Mouse (Mus musculus) lung, embryonic 15.5 days (tissue): ENCODE data around the gene Klhl42. TPM values are rescaled to one million over a fixed set of nuclear protein-coding genes. Genes with fewer than 3 reads are reported as not detected.

Source experiments
- ATAC-seq: fragments of 200-750 bp; cut with Nextera tagmentation; 2 replicates; pipeline ENCODE4 v1.8.0; 2017; ENCODE audit warnings: moderate number of reproducible peaks, borderline replicate concordance; ENCODE audit not compliant: low FRiP score, low TSS enrichment; ENCODE audit errors: extremely low read depth
- H3K27ac ChIP-seq: fragments of 300-500 bp; sonication (generic); 2 replicates; pipeline ENCODE4 v1.5.1; 2015; ENCODE audit warnings: moderate library complexity, mild to moderate bottlenecking, inconsistent platforms
- H3K27me3 ChIP-seq: fragments of 300-500 bp; sonication (generic); 2 replicates; pipeline ENCODE4 v1.6.1; 2015; ENCODE audit warnings: inconsistent platforms
- H3K36me3 ChIP-seq: fragments of 300-500 bp; sonication (generic); 2 replicates; pipeline ENCODE4 v1.6.1; 2015; ENCODE audit warnings: inconsistent platforms
- H3K4me1 ChIP-seq: fragments of 300-500 bp; sonication (generic); 2 replicates; pipeline ENCODE4 v1.6.1; 2015; ENCODE audit warnings: inconsistent platforms
- H3K4me2 ChIP-seq: fragments of 300-500 bp; sonication (generic); 2 replicates; pipeline ENCODE4 v1.6.1; 2015; ENCODE audit warnings: inconsistent platforms, mild to moderate bottlenecking, moderate library complexity
- H3K4me3 ChIP-seq: fragments of 300-500 bp; sonication (generic); 2 replicates; pipeline ENCODE4 v1.5.1; 2015; ENCODE audit warnings: mild to moderate bottlenecking, inconsistent platforms
- H3K9ac ChIP-seq: fragments of 300-500 bp; sonication (generic); 2 replicates; pipeline ENCODE4 v1.6.1; 2015; ENCODE audit warnings: inconsistent platforms
- H3K9me3 ChIP-seq: fragments of 300-500 bp; sonication (generic); 2 replicates; pipeline ENCODE4 v1.6.1; 2016; ENCODE audit warnings: inconsistent platforms
- WGBS: fragments of 180-500 bp; shearing (Covaris S2); methylation state at CpG from one replicate; pipeline ENCODE4 v1.1.7; 2015; 5-methylcytosine and 5-hydroxymethylcytosine counted together
- polyA plus RNA-seq: library from polyadenylated mRNA; unstranded; fragments of >200 nt; fragmentation: Nextera tagmentation; extraction: Ambion mirVana; gene quantifications from 2 replicates; pipeline ENCODE4 v1.2.1, GENCODE M21; 2015

The Klhl42 gene
- polyA plus RNA-seq, 1 experiment from 2014 or later, result 8.4 TPM

- H3K9me3 ChIP-seq, result no peaks in the 10 kb centered on the region
- no peak for ATAC-seq
- WGBS, result 2% methylated on average over 15 of the region's 15 CpGs
- H3K4me1 ChIP-seq, result peaks cover 26% of the 10 kb centered on the region
- H3K4me3 ChIP-seq, result peak overlapping the region; percentile 90
- H3K27ac ChIP-seq, result peak overlapping the region; percentile 83; the same call in 1 of the 2 replicates
- peak overlapping the region; percentile 96 for H3K4me2 ChIP-seq
- H3K9ac ChIP-seq, result peak overlapping the region; percentile 94
- H3K36me3 ChIP-seq, result peaks cover 10% of the 10 kb centered on the region; the same call in 1 of the 2 replicates
- no peaks in the 10 kb centered on the region for H3K27me3 ChIP-seq
Measured at GRCm38 (mm10) chr6:147092136-147092535, 957 bp downstream of the Klhl42 start.

- H3K27ac ChIP-seq, result no peak overlapping the region
- peaks cover 10% of the 10 kb centered on the region; the same call in 1 of the 2 replicates for H3K36me3 ChIP-seq
- 81% methylated on average over 7 of the region's 7 CpGs for WGBS
- no peak overlapping the region for H3K4me3 ChIP-seq
- no peaks in the 10 kb centered on the region for H3K9me3 ChIP-seq
- no peak overlapping the region for H3K9ac ChIP-seq
- peaks cover 26% of the 10 kb centered on the region for H3K4me1 ChIP-seq
- no peak overlapping the region for H3K4me2 ChIP-seq
- ATAC-seq, result no peak
- no peaks in the 10 kb centered on the region for H3K27me3 ChIP-seq
Measured at GRCm38 (mm10) chr6:147094771-147095170, 3.6 kb downstream of the Klhl42 start.

GRCm38 (mm10) chr6:147096109-147096508, 4.9 kb downstream of the Klhl42 start:
- Histone ChIP-seq H3K27ac (no peak overlapping the region), H3K4me3 (no peak overlapping the region), H3K4me1 (peaks cover 26% of the 10 kb centered on the region), H3K27me3 (no peaks in the 10 kb centered on the region), H3K9ac (no peak overlapping the region), H3K4me2 (no peak overlapping the region), H3K9me3 (no peaks in the 10 kb centered on the region), H3K36me3 (peaks cover 10% of the 10 kb centered on the region; the same call in 1 of the 2 replicates)
- ATAC-seq, result no peak
- WGBS, result 87% methylated on average over 4 of the region's 4 CpGs

DNA sequence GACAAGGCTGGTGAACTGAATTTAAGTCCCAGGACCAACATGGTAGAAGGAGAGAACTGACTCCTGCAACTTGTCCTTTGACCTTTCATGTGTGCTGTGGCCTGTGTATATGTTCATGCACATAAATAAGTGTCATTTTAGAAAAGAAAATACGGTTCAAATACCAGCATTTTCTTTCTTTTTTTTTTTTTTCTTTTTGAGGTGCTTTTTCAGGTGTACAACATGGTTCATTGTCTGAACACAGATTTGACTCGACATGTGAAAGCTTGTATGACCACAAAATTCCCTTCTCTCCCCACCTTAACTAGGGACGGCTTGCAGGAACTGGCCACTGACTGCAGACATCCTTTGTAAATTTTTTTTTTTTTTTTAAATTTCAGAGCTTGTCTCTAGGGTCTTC, 5.8 kb downstream of the Klhl42 start:
- Histone ChIP-seq H3K9me3 (no peaks in the 10 kb centered on the region), H3K4me3 (no peak overlapping the region), H3K36me3 (peaks cover 14% of the 10 kb centered on the region; the same call in 1 of the 2 replicates), H3K4me1 (peaks cover 26% of the 10 kb centered on the region), H3K27me3 (no peaks in the 10 kb centered on the region), H3K27ac (no peak overlapping the region), H3K9ac (no peak overlapping the region), H3K4me2 (no peak overlapping the region)
- ATAC-seq, result no peak
- WGBS, result 73% methylated on average over 3 of the region's 3 CpGs

GRCm38 (mm10) chr6:147097346-147097929, 6.3 kb downstream of the Klhl42 start:
- no peaks in the 10 kb centered on the region for H3K27me3 ChIP-seq
- H3K36me3 ChIP-seq, result peaks cover 19% of the 10 kb centered on the region; the same call in 1 of the 2 replicates
- H3K4me3 ChIP-seq, result no peak overlapping the region
- ATAC-seq, result no peak
- H3K4me1 ChIP-seq, result peaks cover 22% of the 10 kb centered on the region
- 48% methylated on average over 8 of the region's 8 CpGs for WGBS
- no peaks in the 10 kb centered on the region for H3K9me3 ChIP-seq
- no peak overlapping the region for H3K4me2 ChIP-seq
- H3K9ac ChIP-seq, result no peak overlapping the region
- no peak overlapping the region for H3K27ac ChIP-seq

- ATAC-seq, result no peak
- Histone ChIP-seq H3K27me3 (no peaks in the 10 kb centered on the region), H3K9ac (no peak overlapping the region), H3K4me3 (no peak overlapping the region), H3K9me3 (no peaks in the 10 kb centered on the region), H3K36me3 (peaks cover 24% of the 10 kb centered on the region), H3K4me2 (no peak overlapping the region), H3K4me1 (peaks cover 8% of the 10 kb centered on the region; the same call in 1 of the 2 replicates), H3K27ac (no peak overlapping the region)
- WGBS, result 68% methylated on average over 19 of the region's 19 CpGs
Measured at GRCm38 (mm10) chr6:147099458-147100277, 8.5 kb downstream of the Klhl42 start.

DNA sequence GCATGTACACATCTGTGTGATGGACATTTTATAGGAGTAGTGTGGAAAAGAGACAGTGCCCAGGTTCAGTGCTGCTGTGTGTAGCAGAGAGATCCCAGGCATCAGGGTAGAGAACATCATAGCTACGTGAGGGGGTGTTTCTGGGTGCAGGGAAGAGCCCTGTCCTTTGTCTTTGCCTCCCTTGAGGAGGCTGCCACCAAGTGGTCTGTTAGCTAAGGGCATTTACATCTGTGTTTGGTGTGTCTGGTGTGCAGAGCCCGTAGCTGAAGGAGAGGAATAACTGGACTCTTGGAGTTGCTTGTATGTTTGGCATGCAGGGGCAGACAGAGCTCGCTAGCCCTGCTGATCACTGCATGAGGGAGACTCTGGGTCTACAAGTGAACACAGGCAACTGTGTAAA, 11.1 kb downstream of the Klhl42 start:
- H3K27ac ChIP-seq, result no peak overlapping the region
- 81% methylated on average over 3 of the region's 3 CpGs for WGBS
- 0 out of 2 replicates have a peak, but pooled peaks cover 3% of the 10 kb centered on the region for H3K4me1 ChIP-seq
- no peak overlapping the region for H3K4me2 ChIP-seq
- no peak for ATAC-seq
- no peak overlapping the region for H3K9ac ChIP-seq
- no peak overlapping the region for H3K4me3 ChIP-seq
- no peaks in the 10 kb centered on the region for H3K9me3 ChIP-seq
- no peaks in the 10 kb centered on the region for H3K27me3 ChIP-seq
- H3K36me3 ChIP-seq, result peaks cover 27% of the 10 kb centered on the region

DNA sequence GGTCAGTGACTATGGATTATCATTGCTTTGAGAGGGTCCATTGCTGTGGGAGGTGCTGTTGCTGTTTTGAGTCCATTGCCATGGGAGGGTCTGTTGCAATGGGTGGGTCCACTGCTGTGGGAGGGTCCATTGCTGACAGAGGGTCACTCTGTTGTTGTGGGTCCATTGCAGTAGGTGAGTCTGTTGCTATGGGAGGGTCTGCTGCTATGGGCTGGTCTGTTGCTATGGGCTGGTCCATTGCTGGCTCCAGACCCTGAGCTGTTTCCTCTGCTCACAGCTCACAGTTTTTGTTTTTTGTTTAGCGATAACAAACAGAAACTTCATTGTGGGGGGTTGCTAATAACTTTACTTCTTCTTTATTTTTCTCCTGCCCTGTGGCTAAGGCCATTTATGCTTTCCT, 14.3 kb downstream of the Klhl42 start:
- peaks cover 41% of the 10 kb centered on the region for H3K36me3 ChIP-seq
- no peak overlapping the region for H3K4me2 ChIP-seq
- H3K9me3 ChIP-seq, result no peaks in the 10 kb centered on the region

GRCm38 (mm10) chr6:147106716-147107115, 15.5 kb downstream of the Klhl42 start:
- H3K4me2 ChIP-seq, result no peak overlapping the region
- ATAC-seq, result no peak
- H3K36me3 ChIP-seq, result peaks cover 43% of the 10 kb centered on the region
- WGBS, result 89% methylated on average over 6 of the region's 6 CpGs
- no peaks in the 10 kb centered on the region for H3K4me1 ChIP-seq
- no peaks in the 10 kb centered on the region for H3K9me3 ChIP-seq
- no peak overlapping the region for H3K4me3 ChIP-seq
- H3K9ac ChIP-seq, result no peak overlapping the region
- no peaks in the 10 kb centered on the region for H3K27me3 ChIP-seq
- H3K27ac ChIP-seq, result no peak overlapping the region

More for the DNA sequence above, 14.3 kb downstream of the Klhl42 start:
- Histone ChIP-seq H3K9ac (no peak overlapping the region), H3K27ac (no peak overlapping the region), H3K4me3 (no peak overlapping the region), H3K4me1 (no peaks in the 10 kb centered on the region), H3K27me3 (no peaks in the 10 kb centered on the region)
- WGBS, result 100% methylated on average over 1 of the region's 1 CpGs
- ATAC-seq, result no peak

DNA sequence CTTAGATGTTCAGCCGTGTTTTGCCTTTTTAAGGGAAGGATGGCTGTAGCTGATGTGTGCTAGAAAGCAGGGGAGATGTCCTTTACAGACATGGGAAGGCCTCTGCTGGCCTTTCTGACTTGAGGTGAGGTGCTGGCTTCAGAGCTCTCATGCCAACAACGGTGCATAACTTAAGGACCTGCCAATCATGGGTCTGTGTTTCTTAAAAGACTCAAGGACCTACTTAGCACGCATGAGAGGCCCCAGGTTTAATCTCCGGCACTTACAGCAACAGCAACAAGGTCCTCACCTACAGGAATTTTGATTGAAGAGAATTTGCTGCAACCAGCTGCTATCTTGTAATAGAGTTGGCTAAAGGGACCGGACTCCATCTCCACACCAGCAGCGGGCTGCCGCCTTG, 18.1 kb downstream of the Klhl42 start:
- Histone ChIP-seq H3K27ac (no peak overlapping the region), H3K9me3 (no peaks in the 10 kb centered on the region), H3K9ac (no peak overlapping the region), H3K36me3 (peaks cover 34% of the 10 kb centered on the region), H3K4me1 (no peaks in the 10 kb centered on the region), H3K4me3 (no peak overlapping the region), H3K27me3 (no peaks in the 10 kb centered on the region), H3K4me2 (no peak overlapping the region)
- 0 out of 2 replicates have a peak, but pooled peaks have one; percentile 31 for ATAC-seq
- WGBS, result 64% methylated on average over 7 of the region's 7 CpGs

DNA sequence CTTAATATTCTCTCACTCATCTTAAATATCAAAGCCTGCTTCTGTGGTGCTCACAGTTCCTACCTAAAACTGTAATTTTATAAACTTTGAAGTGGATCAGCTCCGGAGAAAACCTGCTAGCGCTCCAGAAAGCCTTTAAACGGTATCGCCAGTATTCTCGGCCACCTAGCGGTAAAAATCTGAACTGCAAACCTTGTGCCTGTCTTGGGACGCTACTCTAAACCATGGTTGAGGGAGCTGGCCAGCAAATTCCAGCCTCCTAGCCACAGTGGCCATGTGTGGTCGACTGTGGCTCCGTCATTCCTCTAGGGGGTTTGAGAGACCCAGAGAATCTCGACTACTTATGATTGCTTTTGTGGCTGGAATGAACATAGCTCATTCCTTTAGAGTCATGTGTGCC, 25.4 kb downstream of the Klhl42 start:
- no peak overlapping the region for H3K4me2 ChIP-seq
- WGBS, result 9% methylated on average over 10 of the region's 10 CpGs

GRCm38 (mm10) chr6:147117764-147118163, 26.6 kb downstream of the Klhl42 start:
- Histone ChIP-seq H3K4me3 (no peak overlapping the region), H3K4me1 (no peaks in the 10 kb centered on the region), H3K9ac (no peak overlapping the region), H3K27me3 (no peaks in the 10 kb centered on the region), H3K4me2 (no peak overlapping the region), H3K27ac (no peak overlapping the region), H3K9me3 (no peaks in the 10 kb centered on the region), H3K36me3 (no peaks in the 10 kb centered on the region)
- WGBS, result 87% methylated on average over 7 of the region's 7 CpGs
- no peak for ATAC-seq

More for the DNA sequence above, 25.4 kb downstream of the Klhl42 start:
- Histone ChIP-seq H3K4me1 (no peaks in the 10 kb centered on the region), H3K9me3 (no peaks in the 10 kb centered on the region), H3K27me3 (no peaks in the 10 kb centered on the region), H3K9ac (no peak overlapping the region), H3K4me3 (no peak overlapping the region), H3K27ac (no peak overlapping the region), H3K36me3 (0 out of 2 replicates have a peak, but pooled peaks cover 6% of the 10 kb centered on the region)
- 0 out of 2 replicates have a peak, but pooled peaks have one; percentile 52 for ATAC-seq
